Mouse (Mus musculus): Measurements from ENCODE around the gene Ptar1. TPM values are rescaled to one million over a fixed set of nuclear protein-coding genes. Genes with fewer than 3 reads are reported as not detected.

Gene Ptar1
- polyA plus RNA-seq (2014; fragmentation: Nextera tagmentation; extraction: Ambion mirVana), result 9.5 and 15.1 TPM in 2 replicates

DNA sequence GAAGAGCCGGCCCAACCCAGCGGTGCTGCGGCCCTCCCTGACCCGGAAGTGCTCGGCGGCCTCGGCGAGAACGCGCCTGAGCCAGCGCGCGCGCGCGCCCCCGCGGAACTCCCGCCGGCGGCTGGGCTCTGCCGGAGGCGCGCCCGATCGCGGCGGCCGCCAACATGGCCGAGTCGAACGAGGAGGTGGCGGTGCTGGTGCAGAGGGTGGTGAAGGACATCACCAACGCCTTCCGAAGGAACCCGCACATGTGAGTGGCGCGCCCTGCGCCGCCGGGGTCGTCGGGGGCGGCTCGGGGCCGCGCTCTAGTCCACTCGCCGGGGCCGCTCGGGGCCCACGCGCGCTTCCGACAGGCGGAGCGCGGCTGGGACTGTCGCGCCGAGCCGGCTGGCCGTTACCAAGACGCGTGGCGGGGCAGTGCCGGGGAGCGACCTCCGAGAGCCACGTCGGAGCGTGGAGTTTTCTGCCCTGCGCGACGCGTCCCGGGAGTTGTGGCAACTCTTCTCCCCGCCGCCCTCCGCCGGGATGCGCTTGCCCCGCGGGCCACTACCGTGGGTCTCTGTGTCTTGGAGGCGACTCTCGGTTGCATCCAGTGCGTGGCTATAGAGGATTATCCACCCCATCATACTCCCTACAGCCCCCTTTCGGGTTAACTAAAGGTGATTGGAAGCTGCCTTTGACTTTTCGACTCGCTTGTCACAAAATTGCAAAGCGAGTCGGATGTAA, at the start of gene Ptar1:
TSS of gene Ptar1 (plus strand) at position 134 of the 726 bp plus-strand sequence.
- DNase-seq (ENCODE audit: low spot score), result peak; percentile 97
- H3K9ac ChIP-seq (ENCODE audit: low read depth, low read length), result peak within 1 kb of the TSS; percentile 95
- WGBS, result under 1% methylated on average over 75 of the region's 93 CpGs
- peak within 1 kb of the TSS; percentile 50 for H3K4me2 ChIP-seq (replicated peaks; ENCODE audit: low read depth, low read length)
- peak; percentile 93 for ATAC-seq (ENCODE audit: low FRiP score)
- no peaks in the 10 kb centered on the region for H3K9me3 ChIP-seq (ENCODE audit: control insufficient read depth, low read length)
- no peaks in the 10 kb centered on the region for H3K36me3 ChIP-seq (ENCODE audit: control insufficient read depth, insufficient read depth, low read length)
- H3K27ac ChIP-seq (ENCODE audit: low read depth, low read length), result peak within 1 kb of the TSS; percentile 92
- H3K4me3 ChIP-seq (ENCODE audit: low read depth, low read length), result peak within 1 kb of the TSS; percentile 82
- H3K27me3 ChIP-seq (ENCODE audit: control insufficient read depth, insufficient read depth, low read length), result no peaks in the 10 kb centered on the region
- no peaks in the 10 kb centered on the region for H3K4me1 ChIP-seq (replicated peaks; ENCODE audit: control insufficient read depth, insufficient read depth, low read length)

DNA sequence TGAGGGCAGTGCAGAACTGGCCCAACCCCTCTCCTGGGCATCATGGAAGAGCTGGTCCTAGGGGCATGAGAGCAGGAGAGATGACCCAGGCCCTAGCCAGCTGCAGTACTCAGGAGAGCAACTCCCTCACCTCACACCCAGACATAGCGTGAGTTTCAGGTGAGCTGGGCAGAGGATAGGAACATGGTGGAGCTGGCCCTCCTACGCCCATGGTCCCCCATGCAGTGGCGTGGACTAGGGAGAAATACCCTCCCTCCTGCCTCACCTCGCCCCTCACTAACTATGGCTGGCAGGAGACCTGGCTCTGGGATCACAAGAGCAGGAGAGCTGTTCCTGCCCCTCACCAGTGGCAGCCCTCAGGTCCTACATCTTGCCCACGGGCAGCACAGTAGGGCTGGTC, 43.4 kb upstream of the Ptar1 start:
- ATAC-seq (ENCODE audit: low FRiP score) (no peak), DNase-seq (ENCODE audit: low spot score) (no peak)
- H3K36me3 ChIP-seq (ENCODE audit: control insufficient read depth, insufficient read depth, low read length), result no peaks in the 10 kb centered on the region
- no peaks in the 10 kb centered on the region for H3K27me3 ChIP-seq (ENCODE audit: control insufficient read depth, insufficient read depth, low read length)
- no peak overlapping the region for H3K27ac ChIP-seq (ENCODE audit: low read depth, low read length)
- no peak overlapping the region for H3K4me2 ChIP-seq (replicated peaks; ENCODE audit: low read depth, low read length)
- no peak overlapping the region for H3K4me3 ChIP-seq (ENCODE audit: low read depth, low read length)
- H3K9me3 ChIP-seq (ENCODE audit: control insufficient read depth, low read length), result no peaks in the 10 kb centered on the region
- WGBS, result 91% methylated on average over 5 of the region's 5 CpGs
- no peak overlapping the region for H3K9ac ChIP-seq (ENCODE audit: low read depth, low read length)
- H3K4me1 ChIP-seq (replicated peaks; ENCODE audit: control insufficient read depth, insufficient read depth, low read length), result no peaks in the 10 kb centered on the region

DNA sequence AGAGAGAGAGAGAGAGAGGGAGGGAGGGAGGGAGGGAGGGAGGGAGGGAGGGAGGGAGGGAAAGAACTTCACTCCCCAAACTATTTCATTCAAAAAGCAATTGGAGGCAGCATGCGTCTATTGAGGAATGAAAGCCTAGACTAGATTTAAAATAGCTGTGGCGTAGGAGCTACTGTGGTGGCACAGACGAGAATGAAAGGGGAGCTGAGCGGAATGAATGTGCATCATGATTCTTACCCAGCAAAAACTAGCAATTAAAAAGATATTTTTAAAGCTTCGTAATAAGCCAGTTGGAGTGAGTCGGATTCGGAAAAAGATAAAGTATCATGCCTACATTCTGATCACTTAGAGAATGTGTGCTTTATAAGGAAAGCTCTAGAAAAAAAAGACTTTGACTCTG, 41.9 kb upstream of the Ptar1 start:
- Histone ChIP-seq H3K36me3 (ENCODE audit: control insufficient read depth, insufficient read depth, low read length) (no peaks in the 10 kb centered on the region), H3K9me3 (ENCODE audit: control insufficient read depth, low read length) (no peaks in the 10 kb centered on the region), H3K4me1 (replicated peaks; ENCODE audit: control insufficient read depth, insufficient read depth, low read length) (no peaks in the 10 kb centered on the region), H3K9ac (ENCODE audit: low read depth, low read length) (no peak overlapping the region), H3K27ac (ENCODE audit: low read depth, low read length) (no peak overlapping the region), H3K4me3 (ENCODE audit: low read depth, low read length) (no peak overlapping the region), H3K27me3 (ENCODE audit: control insufficient read depth, insufficient read depth, low read length) (no peaks in the 10 kb centered on the region), H3K4me2 (replicated peaks; ENCODE audit: low read depth, low read length) (no peak overlapping the region)
- DNase-seq (ENCODE audit: low spot score), result no peak
- WGBS, result 72% methylated on average over 7 of the region's 7 CpGs
- ATAC-seq (ENCODE audit: low FRiP score), result no peak

DNA sequence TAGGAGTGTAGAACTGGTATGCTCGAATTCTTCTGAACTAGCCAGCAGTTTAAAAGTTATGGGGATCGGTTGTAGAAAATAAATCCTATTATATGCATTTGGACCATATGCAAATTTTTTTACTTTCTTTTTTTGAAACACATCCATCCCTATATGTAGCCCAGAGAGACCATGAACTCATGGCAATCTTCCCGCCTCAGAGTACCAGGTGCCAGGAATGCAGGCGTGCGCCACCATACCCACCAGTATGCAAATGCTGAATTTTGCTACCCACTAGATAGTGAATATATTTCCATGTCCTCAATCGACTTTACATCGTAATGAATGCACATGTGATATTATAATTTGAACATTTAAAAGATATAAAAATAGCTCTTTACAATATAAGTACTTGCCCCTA, 39.9 kb upstream of the Ptar1 start:
- Histone ChIP-seq H3K36me3 (ENCODE audit: control insufficient read depth, insufficient read depth, low read length) (no peaks in the 10 kb centered on the region), H3K9ac (ENCODE audit: low read depth, low read length) (no peak overlapping the region)
- WGBS, result 94% methylated on average over 7 of the region's 7 CpGs

DNA sequence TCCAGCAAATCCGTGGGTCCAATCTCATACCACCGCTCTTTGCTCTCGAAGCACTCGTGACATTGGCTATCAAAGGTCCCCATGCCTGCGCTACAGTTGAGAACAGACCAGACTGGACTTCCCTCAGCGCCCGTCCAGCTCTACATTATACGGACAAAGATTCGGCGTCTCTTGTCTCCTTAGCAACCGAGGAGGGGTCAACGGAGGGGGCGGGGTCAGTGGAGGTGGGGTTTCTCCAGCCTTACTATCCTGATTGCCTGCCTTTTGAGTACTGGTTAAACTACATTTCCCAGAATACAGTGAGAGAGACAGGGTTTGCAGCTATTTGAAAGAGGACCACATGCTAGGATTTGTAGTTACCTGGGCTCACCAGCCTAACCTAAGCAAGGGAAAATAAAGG, 34.6 kb upstream of the Ptar1 start, which contains the start of gene 1700028P14Rik:
TSS of gene 1700028P14Rik (minus strand) at position 169 of the 400 bp plus-strand sequence.
- Histone ChIP-seq H3K4me2 (replicated peaks; ENCODE audit: low read depth, low read length) (peak within 1 kb of the TSS; percentile 32), H3K27me3 (ENCODE audit: control insufficient read depth, insufficient read depth, low read length) (no peaks in the 10 kb centered on the region), H3K4me1 (replicated peaks; ENCODE audit: control insufficient read depth, insufficient read depth, low read length) (no peaks in the 10 kb centered on the region), H3K9ac (ENCODE audit: low read depth, low read length) (no peak within 1 kb of the TSS), H3K9me3 (ENCODE audit: control insufficient read depth, low read length) (no peaks in the 10 kb centered on the region), H3K36me3 (ENCODE audit: control insufficient read depth, insufficient read depth, low read length) (no peaks in the 10 kb centered on the region), H3K4me3 (ENCODE audit: low read depth, low read length) (no peak within 1 kb of the TSS), H3K27ac (ENCODE audit: low read depth, low read length) (no peak within 1 kb of the TSS)
- ATAC-seq (ENCODE audit: low FRiP score) (peak; percentile 87), DNase-seq (ENCODE audit: low spot score) (peak; percentile 79)
- 6% methylated on average over 13 of the region's 13 CpGs for WGBS

More for the DNA sequence above, 39.9 kb upstream of the Ptar1 start:
- no peak overlapping the region for H3K4me3 ChIP-seq (ENCODE audit: low read depth, low read length)
- H3K9me3 ChIP-seq (ENCODE audit: control insufficient read depth, low read length), result no peaks in the 10 kb centered on the region
- H3K27ac ChIP-seq (ENCODE audit: low read depth, low read length), result no peak overlapping the region
- no peak for DNase-seq (ENCODE audit: low spot score)
- no peaks in the 10 kb centered on the region for H3K27me3 ChIP-seq (ENCODE audit: control insufficient read depth, insufficient read depth, low read length)
- no peaks in the 10 kb centered on the region for H3K4me1 ChIP-seq (replicated peaks; ENCODE audit: control insufficient read depth, insufficient read depth, low read length)
- H3K4me2 ChIP-seq (replicated peaks; ENCODE audit: low read depth, low read length), result no peak overlapping the region
- ATAC-seq (ENCODE audit: low FRiP score), result no peak

DNA sequence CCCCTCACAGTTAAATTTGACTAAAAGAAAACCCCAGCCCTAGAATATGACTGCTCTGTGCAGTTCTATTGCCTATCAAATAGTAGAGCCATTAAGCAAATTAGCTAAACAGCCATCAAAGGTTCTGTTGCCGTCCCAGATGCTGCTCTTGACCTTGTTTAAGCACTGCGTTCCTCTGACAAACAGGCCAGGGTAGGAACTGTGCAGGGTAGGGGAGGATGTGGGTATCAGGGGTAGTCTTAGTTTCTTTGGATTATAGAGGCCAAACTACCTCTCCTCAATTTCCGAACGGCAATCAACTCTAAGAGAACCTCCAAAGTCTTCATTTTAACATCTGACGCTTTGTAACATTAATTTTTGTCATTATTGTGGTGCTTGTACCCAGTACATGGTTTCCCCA, 34.1 kb upstream of the Ptar1 start:
- H3K9me3 ChIP-seq (ENCODE audit: control insufficient read depth, low read length), result no peaks in the 10 kb centered on the region
- no peaks in the 10 kb centered on the region for H3K4me1 ChIP-seq (replicated peaks; ENCODE audit: control insufficient read depth, insufficient read depth, low read length)
- 97% methylated on average over 5 of the region's 5 CpGs for WGBS
- ATAC-seq (ENCODE audit: low FRiP score) (peak; percentile 17; the same call in 1 of the 2 replicates), DNase-seq (ENCODE audit: low spot score) (no peak)
- no peak overlapping the region for H3K9ac ChIP-seq (ENCODE audit: low read depth, low read length)
- H3K4me3 ChIP-seq (ENCODE audit: low read depth, low read length), result no peak overlapping the region
- no peak overlapping the region for H3K27ac ChIP-seq (ENCODE audit: low read depth, low read length)
- H3K27me3 ChIP-seq (ENCODE audit: control insufficient read depth, insufficient read depth, low read length), result no peaks in the 10 kb centered on the region
- H3K36me3 ChIP-seq (ENCODE audit: control insufficient read depth, insufficient read depth, low read length), result no peaks in the 10 kb centered on the region
- H3K4me2 ChIP-seq (replicated peaks; ENCODE audit: low read depth, low read length), result no peak overlapping the region

DNA sequence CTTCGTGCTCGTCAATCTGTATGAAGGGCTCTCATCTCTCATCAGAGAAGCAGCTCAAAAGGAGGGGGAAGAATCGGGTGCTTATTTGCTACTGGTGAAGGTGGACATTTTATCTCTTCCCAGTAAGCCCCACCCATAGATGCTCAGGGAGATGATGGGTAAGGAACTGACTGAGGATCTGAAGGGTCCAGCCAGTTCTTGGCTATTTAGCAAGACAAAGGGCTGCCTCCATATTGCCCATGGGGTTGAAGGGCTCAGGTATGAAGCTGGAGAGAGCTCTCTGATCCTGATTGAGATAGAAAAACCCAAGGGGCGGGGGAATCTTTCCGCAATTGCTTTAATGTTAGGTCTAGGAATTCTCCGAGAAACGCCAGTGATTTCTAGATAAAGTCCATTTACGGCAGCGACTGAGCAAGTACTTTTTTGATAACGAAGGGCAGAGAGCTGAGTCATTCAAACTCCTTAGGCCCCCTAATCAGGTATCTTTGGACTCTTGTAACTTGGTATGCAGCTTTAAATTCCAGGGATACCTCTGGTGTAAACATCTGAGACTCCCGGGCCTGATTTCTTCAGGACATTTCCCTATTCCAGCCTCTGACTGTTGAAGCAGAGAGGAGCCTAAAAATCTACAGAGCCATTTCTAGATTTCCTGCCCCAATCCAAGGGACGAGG, 29.8 kb upstream of the Ptar1 start:
- WGBS, result 75% methylated on average over 12 of the region's 12 CpGs

GRCm38 (mm10) chr19:23658350-23658749, 28.9 kb upstream of the Ptar1 start:
- no peak overlapping the region for H3K4me3 ChIP-seq (ENCODE audit: low read depth, low read length)
- H3K9ac ChIP-seq (ENCODE audit: low read depth, low read length), result no peak overlapping the region
- no peaks in the 10 kb centered on the region for H3K36me3 ChIP-seq (ENCODE audit: control insufficient read depth, insufficient read depth, low read length)
- H3K27ac ChIP-seq (ENCODE audit: low read depth, low read length), result no peak overlapping the region
- no peaks in the 10 kb centered on the region for H3K4me1 ChIP-seq (replicated peaks; ENCODE audit: control insufficient read depth, insufficient read depth, low read length)
- 79% methylated on average over 4 of the region's 4 CpGs for WGBS
- no peaks in the 10 kb centered on the region for H3K9me3 ChIP-seq (ENCODE audit: control insufficient read depth, low read length)
- H3K27me3 ChIP-seq (ENCODE audit: control insufficient read depth, insufficient read depth, low read length), result no peaks in the 10 kb centered on the region
- DNase-seq (ENCODE audit: low spot score), result no peak
- ATAC-seq (ENCODE audit: low FRiP score), result no peak
- no peak overlapping the region for H3K4me2 ChIP-seq (replicated peaks; ENCODE audit: low read depth, low read length)

More for the DNA sequence above, 29.8 kb upstream of the Ptar1 start:
- no peak overlapping the region for H3K4me3 ChIP-seq (ENCODE audit: low read depth, low read length)
- H3K4me1 ChIP-seq (replicated peaks; ENCODE audit: control insufficient read depth, insufficient read depth, low read length), result no peaks in the 10 kb centered on the region
- H3K9me3 ChIP-seq (ENCODE audit: control insufficient read depth, low read length), result no peaks in the 10 kb centered on the region
- ATAC-seq (ENCODE audit: low FRiP score), result no peak
- no peaks in the 10 kb centered on the region for H3K27me3 ChIP-seq (ENCODE audit: control insufficient read depth, insufficient read depth, low read length)
- no peak overlapping the region for H3K4me2 ChIP-seq (replicated peaks; ENCODE audit: low read depth, low read length)
- H3K36me3 ChIP-seq (ENCODE audit: control insufficient read depth, insufficient read depth, low read length), result no peaks in the 10 kb centered on the region
- no peak overlapping the region for H3K9ac ChIP-seq (ENCODE audit: low read depth, low read length)
- DNase-seq (ENCODE audit: low spot score), result no peak
- no peak overlapping the region for H3K27ac ChIP-seq (ENCODE audit: low read depth, low read length)

- 92% methylated on average over 7 of the region's 7 CpGs for WGBS
- Histone ChIP-seq H3K4me2 (replicated peaks; ENCODE audit: low read depth, low read length) (no peak overlapping the region), H3K9ac (ENCODE audit: low read depth, low read length) (no peak overlapping the region), H3K9me3 (ENCODE audit: control insufficient read depth, low read length) (no peaks in the 10 kb centered on the region), H3K36me3 (ENCODE audit: control insufficient read depth, insufficient read depth, low read length) (no peaks in the 10 kb centered on the region), H3K27me3 (ENCODE audit: control insufficient read depth, insufficient read depth, low read length) (no peaks in the 10 kb centered on the region), H3K4me3 (ENCODE audit: low read depth, low read length) (no peak overlapping the region), H3K27ac (ENCODE audit: low read depth, low read length) (no peak overlapping the region), H3K4me1 (replicated peaks; ENCODE audit: control insufficient read depth, insufficient read depth, low read length) (no peaks in the 10 kb centered on the region)
- no peak for DNase-seq (ENCODE audit: low spot score)
- no peak for ATAC-seq (ENCODE audit: low FRiP score)
Measured at GRCm38 (mm10) chr19:23664083-23664482, 23.1 kb upstream of the Ptar1 start.

Data from hindbrain, embryonic 11.5 days (tissue).